Mouse (Mus musculus) stomach, postnatal 0 days (tissue): Measurements from ENCODE around the gene Agbl4. TPM values are rescaled to one million over a fixed set of nuclear protein-coding genes. Genes with fewer than 3 reads are reported as not detected.

Source experiments
- ATAC-seq: fragments of 200-750 bp; cut with Nextera tagmentation; 2 replicates; pipeline ENCODE4 v1.8.0; 2017; ENCODE audit not compliant: low FRiP score, low TSS enrichment
- DNase-seq: peaks from one replicate; pipeline ENCODE4 v3.0.0-alpha.2; 2016; ENCODE audit warnings: low spot score
- H3K27ac ChIP-seq: fragments of 300-500 bp; sonication (generic); replicated peaks from 2 replicates; pipeline ENCODE4 v1.5.1; 2014; ENCODE audit warnings: mild to moderate bottlenecking, control low read depth
- H3K27me3 ChIP-seq: fragments of 300-500 bp; sonication (generic); 2 replicates; pipeline ENCODE4 v1.6.1; 2014; ENCODE audit warnings: low read length; ENCODE audit not compliant: control insufficient read depth, insufficient read depth
- H3K36me3 ChIP-seq: fragments of 300-500 bp; sonication (generic); 2 replicates; pipeline ENCODE4 v1.6.1; 2014; ENCODE audit warnings: low read length, mixed read lengths; ENCODE audit not compliant: control insufficient read depth, insufficient read depth
- H3K4me1 ChIP-seq: fragments of 300-500 bp; sonication (generic); replicated peaks from 2 replicates; pipeline ENCODE4 v1.6.1; 2014; ENCODE audit warnings: antibody characterized with exemption; ENCODE audit not compliant: control insufficient read depth, insufficient read depth
- H3K4me2 ChIP-seq: fragments of 300-500 bp; sonication (generic); replicated peaks from 2 replicates; pipeline ENCODE4 v1.6.1; 2014; ENCODE audit warnings: low read depth, mild to moderate bottlenecking, control low read depth, moderate library complexity
- H3K4me3 ChIP-seq: fragments of 300-500 bp; sonication (generic); 2 replicates; pipeline ENCODE4 v1.5.1; 2014; ENCODE audit warnings: low read depth, low read length, control low read depth
- H3K9ac ChIP-seq: fragments of 300-500 bp; sonication (generic); 2 replicates; pipeline ENCODE4 v1.6.1; 2014; ENCODE audit warnings: mild to moderate bottlenecking, low read length, control low read depth, mixed read lengths
- H3K9me3 ChIP-seq: fragments of 300-500 bp; sonication (generic); 2 replicates; pipeline ENCODE4 v1.6.1; 2016; ENCODE audit warnings: low read length; ENCODE audit not compliant: control insufficient read depth
- CTCF ChIP-seq: IDR thresholded peaks from 2 replicates; pipeline ENCODE4 v1.5.1; 2016; ENCODE audit warnings: antibody characterized with exemption, low read depth, mild to moderate bottlenecking, moderate library complexity
- EP300 ChIP-seq: optimal IDR thresholded peaks from 2 replicates; pipeline ENCODE3; 2016; ENCODE audit warnings: antibody characterized with exemption
- WGBS: fragments of 180-500 bp; shearing (Covaris S2); extraction: QIAGEN DNeasy Blood & Tissue Kit; methylation state at CpG from one replicate; pipeline ENCODE4 v1.1.7; 2014; 5-methylcytosine and 5-hydroxymethylcytosine counted together
- polyA plus RNA-seq: library from polyadenylated mRNA; unstranded; fragments of >200 nt; fragmentation: Nextera tagmentation; extraction: Ambion mirVana; gene quantifications from 2 replicates; pipeline ENCODE4 v1.2.1, GENCODE M21; 2015

The Agbl4 gene
- polyA plus RNA-seq, 1 experiment from 2014 or later, result 0.10 TPM

DNA sequence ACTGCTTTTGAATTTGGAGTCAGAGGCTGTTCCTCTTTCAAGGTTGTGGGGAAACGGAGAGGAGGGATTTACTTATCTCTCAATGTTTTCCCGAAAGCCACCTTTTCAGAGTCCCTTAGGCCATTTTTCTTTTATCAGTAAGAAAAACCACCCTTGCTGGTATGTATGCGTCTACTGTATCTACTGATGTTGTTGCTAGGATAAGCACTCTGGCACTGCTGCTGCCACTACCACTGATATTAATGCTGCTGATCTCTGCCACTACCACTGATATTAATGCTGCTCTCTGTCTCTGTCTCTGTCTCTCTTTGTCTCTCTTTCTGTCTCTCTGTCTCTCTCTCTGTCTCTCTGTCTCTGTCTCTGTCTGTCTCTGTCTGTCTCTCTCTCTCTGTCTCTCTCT is 1271.9 kb downstream of the Agbl4 start:
- Histone ChIP-seq H3K9ac (no peak overlapping the region), H3K27ac (no peak overlapping the region), H3K4me1 (no peaks in the 10 kb centered on the region; the same call in 1 of the 2 replicates), H3K4me3 (no peak overlapping the region), H3K4me2 (no peak overlapping the region), H3K27me3 (no peaks in the 10 kb centered on the region), H3K9me3 (no peaks in the 10 kb centered on the region), H3K36me3 (no peaks in the 10 kb centered on the region)
- ATAC-seq (no peak), DNase-seq (no peak)
- 61% methylated on average over 3 of the region's 3 CpGs for WGBS
- TF ChIP-seq CTCF (no peak), EP300 (no peak)

DNA sequence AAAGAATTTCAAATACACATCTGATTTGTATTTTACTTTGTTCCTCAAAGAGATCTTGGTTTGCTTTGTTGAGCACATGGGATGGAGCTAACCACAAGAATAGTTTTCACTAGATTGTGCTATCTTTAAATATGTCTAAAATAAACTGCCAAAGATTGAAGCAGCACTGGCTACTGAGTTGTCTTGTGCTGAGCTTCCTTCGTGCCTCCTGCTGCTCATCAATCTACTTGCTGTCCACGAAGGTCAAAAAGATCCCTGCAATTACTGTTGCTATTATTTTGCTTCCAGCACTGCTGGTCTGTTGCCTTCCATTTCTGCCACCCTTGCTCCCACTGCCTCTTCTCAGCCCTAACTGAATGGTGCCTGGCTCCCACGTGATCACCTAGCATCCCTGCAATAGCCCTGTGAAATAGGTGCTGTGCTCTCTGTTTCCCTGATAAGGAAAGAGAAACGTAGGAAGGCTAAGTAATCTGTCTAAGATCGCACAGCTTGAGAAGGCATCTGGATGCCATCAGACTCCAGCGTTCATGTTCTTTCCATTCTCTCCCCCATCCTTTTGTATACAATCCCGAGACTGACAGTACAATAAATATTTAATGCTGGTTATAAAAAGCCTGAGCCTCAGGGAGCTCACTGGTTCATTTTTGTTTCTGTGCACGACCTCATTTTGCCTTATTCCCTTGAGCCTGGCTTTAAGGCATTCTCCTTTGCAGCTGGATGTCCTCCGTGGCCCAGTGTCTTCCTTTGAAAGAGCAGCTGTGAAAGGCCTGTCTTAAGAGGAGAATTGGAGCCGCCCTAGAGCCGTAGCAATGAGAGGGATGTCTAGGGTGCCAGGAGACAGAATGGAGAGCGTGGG is 1273.3 kb downstream of the Agbl4 start:
- H3K4me2 ChIP-seq, result peak overlapping the region; percentile 34

DNA sequence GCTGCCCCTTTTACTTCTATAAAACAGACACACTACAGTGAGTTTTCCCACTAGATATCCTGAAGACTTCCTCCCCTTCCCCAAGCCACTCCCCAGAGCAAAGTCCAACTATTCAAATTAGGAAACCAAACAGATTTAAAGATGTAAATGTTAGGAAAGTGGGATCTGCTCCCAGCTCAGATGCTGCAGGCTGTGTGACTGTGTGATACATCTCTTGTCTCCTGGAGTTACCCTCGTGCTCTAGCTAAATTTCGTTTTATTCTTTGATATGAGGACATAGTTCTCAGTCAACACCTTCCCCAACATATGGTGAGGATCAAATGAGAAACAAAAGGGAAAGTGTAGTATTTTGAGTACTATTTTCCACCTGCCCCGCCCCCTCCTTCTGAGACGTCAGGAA is 1274.0 kb downstream of the Agbl4 start:
- peak overlapping the region; percentile 34 for H3K4me2 ChIP-seq
- WGBS, result 32% methylated on average over 4 of the region's 4 CpGs
- ATAC-seq, result no peak

More for the DNA sequence above, 1273.3 kb downstream of the Agbl4 start:
- DNase-seq, result no peak
- peak; percentile 82 for ATAC-seq
- 17% methylated on average over 12 of the region's 12 CpGs for WGBS
- Histone ChIP-seq H3K4me3 (no peak overlapping the region), H3K27ac (peak overlapping the region; percentile 85), H3K4me1 (no peaks in the 10 kb centered on the region; the same call in 1 of the 2 replicates), H3K9ac (0 out of 2 replicates have a peak overlapping the region, but pooled peaks have one; percentile 23), H3K27me3 (no peaks in the 10 kb centered on the region), H3K36me3 (no peaks in the 10 kb centered on the region), H3K9me3 (no peaks in the 10 kb centered on the region)
- no peak for TF ChIP-seq EP300
- TF ChIP-seq CTCF, result no peak

DNA sequence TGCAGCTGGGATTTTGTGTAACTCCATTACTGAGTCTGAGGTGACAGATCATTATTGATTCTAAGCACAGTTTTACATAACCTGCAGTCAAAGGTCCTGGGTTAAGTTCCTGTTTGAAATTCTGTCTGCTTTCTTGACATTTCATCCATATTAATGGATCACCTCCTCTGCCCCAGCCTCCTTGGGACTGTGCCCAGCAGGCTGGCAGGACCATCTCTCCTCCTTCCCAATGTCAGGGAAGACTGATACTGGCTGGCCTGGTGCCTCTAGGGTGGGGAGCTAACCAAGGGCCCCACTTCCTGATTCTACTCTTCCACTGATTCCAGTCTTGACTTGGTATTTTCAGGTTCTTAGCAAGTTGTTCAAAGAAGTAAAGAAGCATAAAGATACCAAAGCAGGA is 1276.4 kb downstream of the Agbl4 start:
- Histone ChIP-seq H3K4me2 (no peak overlapping the region), H3K9ac (no peak overlapping the region), H3K36me3 (no peaks in the 10 kb centered on the region), H3K9me3 (no peaks in the 10 kb centered on the region), H3K4me1 (no peaks in the 10 kb centered on the region; the same call in 1 of the 2 replicates), H3K4me3 (no peak overlapping the region), H3K27ac (no peak overlapping the region), H3K27me3 (no peaks in the 10 kb centered on the region)
- ATAC-seq (no peak), DNase-seq (no peak)
- no peak for TF ChIP-seq CTCF
- no peak for TF ChIP-seq EP300

More for the DNA sequence above, 1274.0 kb downstream of the Agbl4 start:
- Histone ChIP-seq H3K4me3 (no peak overlapping the region), H3K9ac (0 out of 2 replicates have a peak overlapping the region, but pooled peaks have one; percentile 23), H3K27me3 (no peaks in the 10 kb centered on the region), H3K4me1 (no peaks in the 10 kb centered on the region; the same call in 1 of the 2 replicates), H3K9me3 (no peaks in the 10 kb centered on the region), H3K36me3 (no peaks in the 10 kb centered on the region), H3K27ac (peak overlapping the region; percentile 85)
- no peak for TF ChIP-seq CTCF
- TF ChIP-seq EP300, result no peak
- no peak for DNase-seq

DNA sequence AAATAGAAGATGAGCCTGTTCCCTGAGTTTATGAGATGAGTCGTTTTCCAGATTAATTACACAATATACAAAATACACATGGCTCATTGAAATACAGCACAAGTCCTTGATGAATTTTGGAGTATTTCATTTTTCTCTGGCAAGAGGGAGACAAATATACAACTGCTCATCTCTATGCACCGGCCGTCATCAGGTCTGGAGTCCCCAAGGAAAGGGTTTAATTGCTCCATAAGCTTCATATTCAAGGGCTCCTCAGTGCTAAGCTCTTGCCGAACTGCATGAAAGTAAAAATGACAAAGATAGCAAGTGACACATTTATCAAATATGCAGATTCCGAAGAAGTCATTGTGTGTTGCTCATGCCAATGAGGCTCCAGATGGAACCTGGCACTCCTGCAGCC is 1284.5 kb downstream of the Agbl4 start:
- Histone ChIP-seq H3K9me3 (no peaks in the 10 kb centered on the region), H3K27me3 (no peaks in the 10 kb centered on the region), H3K4me3 (no peak overlapping the region), H3K27ac (no peak overlapping the region), H3K36me3 (no peaks in the 10 kb centered on the region), H3K4me1 (no peaks in the 10 kb centered on the region), H3K4me2 (no peak overlapping the region), H3K9ac (no peak overlapping the region)
- no peak for TF ChIP-seq CTCF
- no peak for TF ChIP-seq EP300
- DNase-seq (no peak), ATAC-seq (no peak)
- WGBS, result 72% methylated on average over 5 of the region's 5 CpGs

DNA sequence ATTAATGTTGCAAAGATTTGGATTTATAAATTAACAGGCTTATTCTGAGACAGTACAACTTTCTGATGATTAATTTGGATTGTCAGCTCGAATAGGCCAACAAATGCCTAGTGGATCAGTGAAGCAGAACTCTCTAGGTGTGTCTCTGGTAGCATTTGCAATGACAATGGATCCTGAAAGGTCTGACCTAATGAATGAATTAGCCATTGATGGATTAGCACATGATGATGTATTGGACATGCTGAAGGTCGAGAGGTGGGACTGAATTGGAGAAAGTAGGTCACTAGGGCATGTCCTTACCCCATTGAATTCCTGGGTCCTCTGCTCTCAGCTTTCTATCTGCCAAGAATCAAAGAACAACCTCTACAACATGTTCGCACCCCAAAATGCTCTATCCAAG is 1285.3 kb downstream of the Agbl4 start:
- 66% methylated on average over 3 of the region's 3 CpGs for WGBS
- no peak for DNase-seq

More for the DNA sequence above, 1285.3 kb downstream of the Agbl4 start:
- Histone ChIP-seq H3K4me3 (no peak overlapping the region), H3K4me2 (no peak overlapping the region), H3K9me3 (no peaks in the 10 kb centered on the region), H3K36me3 (no peaks in the 10 kb centered on the region), H3K27ac (no peak overlapping the region), H3K9ac (no peak overlapping the region), H3K4me1 (no peaks in the 10 kb centered on the region), H3K27me3 (no peaks in the 10 kb centered on the region)
- ATAC-seq, result no peak
- TF ChIP-seq CTCF (no peak), EP300 (no peak)
